Mouse (Mus musculus) embryonic facial prominence, embryonic 11.5 days (tissue): ENCODE measurements around the gene Emid1. TPM values are rescaled to one million over a fixed set of nuclear protein-coding genes. Genes with fewer than 3 reads are reported as not detected.

Source experiments
- ATAC-seq: fragments of 200-750 bp; cut with Nextera tagmentation; replicated peaks from 2 replicates; pipeline ENCODE4 v1.8.0; 2017; ENCODE audit warnings: low read depth; ENCODE audit not compliant: insufficient number of reproducible peaks, low FRiP score, low TSS enrichment
- DNase-seq: peaks from one replicate; pipeline ENCODE4 v3.0.0-alpha.2; 2015; ENCODE audit warnings: low spot score
- H3K27ac ChIP-seq: fragments of 300-500 bp; sonication (generic); replicated peaks from 2 replicates; pipeline ENCODE4 v1.5.1; 2014; ENCODE audit warnings: mild to moderate bottlenecking, low read depth, low read length, control low read depth
- H3K27me3 ChIP-seq: fragments of 300-500 bp; sonication (generic); 2 replicates; pipeline ENCODE4 v1.6.1; 2014; ENCODE audit warnings: mild to moderate bottlenecking, low read length, moderate library complexity, mixed read lengths; ENCODE audit not compliant: control insufficient read depth, insufficient read depth
- H3K36me3 ChIP-seq: fragments of 300-500 bp; sonication (generic); replicated peaks from 2 replicates; pipeline ENCODE4 v1.6.1; 2014; ENCODE audit warnings: low read depth, mild to moderate bottlenecking, low read length, moderate library complexity, mixed read lengths; ENCODE audit not compliant: control insufficient read depth, insufficient read depth
- H3K4me1 ChIP-seq: fragments of 300-500 bp; sonication (generic); 2 replicates; pipeline ENCODE4 v1.6.1; 2014; ENCODE audit warnings: low read length, mixed read lengths; ENCODE audit not compliant: control insufficient read depth, insufficient read depth
- H3K4me2 ChIP-seq: fragments of 300-500 bp; sonication (generic); 2 replicates; pipeline ENCODE4 v1.6.1; 2014; ENCODE audit warnings: low read depth, mild to moderate bottlenecking, control low read depth, low read length, moderate library complexity
- H3K4me3 ChIP-seq: fragments of 300-500 bp; sonication (generic); 2 replicates; pipeline ENCODE4 v1.5.1; 2014; ENCODE audit warnings: low read depth, low read length, control low read depth
- H3K9ac ChIP-seq: fragments of 300-500 bp; sonication (generic); replicated peaks from 2 replicates; pipeline ENCODE4 v1.6.1; 2014; ENCODE audit warnings: mild to moderate bottlenecking, control low read depth, low read length
- H3K9me3 ChIP-seq: fragments of 300-500 bp; sonication (generic); replicated peaks from 2 replicates; pipeline ENCODE4 v1.6.1; 2016; ENCODE audit warnings: mild to moderate bottlenecking, low read length, inconsistent platforms, mixed read lengths; ENCODE audit not compliant: control insufficient read depth
- WGBS: fragments of 180-500 bp; shearing (Covaris S2); extraction: QIAGEN DNeasy Blood & Tissue Kit; methylation state at CpG from one replicate; pipeline ENCODE4 v1.1.7; 2014; 5-methylcytosine and 5-hydroxymethylcytosine counted together
- polyA plus RNA-seq: library from polyadenylated mRNA; unstranded; fragments of >200 nt; fragmentation: Nextera tagmentation; extraction: Ambion mirVana; gene quantifications from 2 replicates; pipeline ENCODE4 v1.2.1, GENCODE M21; 2014

Emid1 gene
- polyA plus RNA-seq, 1 experiment from 2014 or later = 11.9 TPM

- Histone ChIP-seq H3K36me3 (no peaks in the 10 kb centered on the region), H3K4me2 (peak overlapping the region; percentile 71), H3K9me3 (no peaks in the 10 kb centered on the region), H3K4me3 (peak overlapping the region; percentile 23; the same call in 1 of the 2 replicates), H3K27ac (no peak overlapping the region), H3K9ac (no peak overlapping the region), H3K4me1 (peaks cover 17% of the 10 kb centered on the region), H3K27me3 (peaks cover 83% of the 10 kb centered on the region)
- DNase-seq (no peak), ATAC-seq (no peak)
- 42% methylated on average over 28 of the region's 28 CpGs for WGBS
These were observed 91.2 kb downstream of the Emid1 start for GRCm38 (mm10) chr11:5060756-5061412.

GRCm38 (mm10) chr11:5059704-5060156, 92.3 kb downstream of the Emid1 start:
- Histone ChIP-seq H3K36me3 (no peaks in the 10 kb centered on the region), H3K9me3 (no peaks in the 10 kb centered on the region), H3K27me3 (peaks cover 89% of the 10 kb centered on the region), H3K4me3 (no peak overlapping the region), H3K27ac (no peak overlapping the region), H3K4me2 (no peak overlapping the region), H3K9ac (no peak overlapping the region), H3K4me1 (peaks cover 17% of the 10 kb centered on the region)
- 9% methylated on average over 27 of the region's 27 CpGs for WGBS
- DNase-seq = peak; percentile 59
- ATAC-seq = no peak

- 17% methylated on average over 14 of the region's 14 CpGs for WGBS
- Histone ChIP-seq H3K4me2 (no peak overlapping the region), H3K27me3 (peaks cover 87% of the 10 kb centered on the region), H3K36me3 (no peaks in the 10 kb centered on the region), H3K9me3 (no peaks in the 10 kb centered on the region), H3K4me3 (no peak overlapping the region), H3K27ac (no peak overlapping the region), H3K9ac (no peak overlapping the region), H3K4me1 (peaks cover 17% of the 10 kb centered on the region)
- no peak for ATAC-seq
- peak; percentile 34 for DNase-seq
These were observed 92.8 kb downstream of the Emid1 start for GRCm38 (mm10) chr11:5059230-5059629.

GRCm38 (mm10) chr11:5058783-5059182, 93.3 kb downstream of the Emid1 start:
- no peaks in the 10 kb centered on the region for H3K9me3 ChIP-seq
- ATAC-seq (no peak), DNase-seq (no peak)
- H3K4me3 ChIP-seq = no peak overlapping the region
- peaks cover 82% of the 10 kb centered on the region for H3K27me3 ChIP-seq
- H3K27ac ChIP-seq = no peak overlapping the region
- no peak overlapping the region for H3K4me2 ChIP-seq
- H3K4me1 ChIP-seq = peaks cover 17% of the 10 kb centered on the region
- WGBS = 26% methylated on average over 9 of the region's 9 CpGs
- no peaks in the 10 kb centered on the region for H3K36me3 ChIP-seq
- H3K9ac ChIP-seq = no peak overlapping the region

- no peak for ATAC-seq
- peak; percentile 35 for DNase-seq
- peak within 1 kb of the TSS; percentile 84 for H3K4me2 ChIP-seq
- no peaks in the 10 kb centered on the region for H3K36me3 ChIP-seq
- peaks cover 17% of the 10 kb centered on the region for H3K4me1 ChIP-seq
- peak within 1 kb of the TSS; percentile 55 for H3K9ac ChIP-seq
- H3K4me3 ChIP-seq = peak within 1 kb of the TSS; percentile 41
- peaks cover 75% of the 10 kb centered on the region for H3K27me3 ChIP-seq
- no peaks in the 10 kb centered on the region for H3K9me3 ChIP-seq
- WGBS = 2% methylated on average over 75 of the region's 77 CpGs
- H3K27ac ChIP-seq = no peak within 1 kb of the TSS
These were observed 94.0 kb downstream of the Emid1 start, which contains the start of gene Rasl10a for GRCm38 (mm10) chr11:5057856-5058641. TSS of gene Rasl10a (plus strand) at chr11:5058128.

- peak overlapping the region; percentile 55 for H3K9ac ChIP-seq
- H3K27ac ChIP-seq = no peak overlapping the region
- no peaks in the 10 kb centered on the region for H3K9me3 ChIP-seq
- DNase-seq (no peak), ATAC-seq (no peak)
- peak overlapping the region; percentile 84 for H3K4me2 ChIP-seq
- no peaks in the 10 kb centered on the region for H3K36me3 ChIP-seq
- peaks cover 15% of the 10 kb centered on the region for H3K4me1 ChIP-seq
- peak overlapping the region; percentile 41 for H3K4me3 ChIP-seq
- 11% methylated on average over 8 of the region's 8 CpGs for WGBS
- peaks cover 69% of the 10 kb centered on the region for H3K27me3 ChIP-seq
These were observed 94.6 kb downstream of the Emid1 start for GRCm38 (mm10) chr11:5057541-5057855.

- Histone ChIP-seq H3K4me2 (no peak overlapping the region), H3K27ac (no peak overlapping the region), H3K9ac (no peak overlapping the region), H3K4me3 (no peak overlapping the region), H3K27me3 (peaks cover 65% of the 10 kb centered on the region), H3K4me1 (peaks cover 11% of the 10 kb centered on the region), H3K36me3 (no peaks in the 10 kb centered on the region), H3K9me3 (no peaks in the 10 kb centered on the region)
- DNase-seq (no peak), ATAC-seq (no peak)
- WGBS = 47% methylated on average over 8 of the region's 8 CpGs
These were observed 95.0 kb downstream of the Emid1 start for GRCm38 (mm10) chr11:5057064-5057463.
